Mouse (Mus musculus): ENCODE data around the gene Tmem189. TPM values are rescaled to one million over a fixed set of nuclear protein-coding genes. Genes with fewer than 3 reads are reported as not detected.
A peak's percentile ranks its signal among the peaks of the same experiment; 100 is the strongest.

Gene Tmem189
- total RNA-seq, 2 experiments from 2014 or later, result 43.3 to 44.4 TPM

GRCm38 (mm10) chr2:167597492-167598186 lies 92.0 kb downstream of the Tmem189 start:
- DNase-seq (ENCODE audit: low spot score in 2 of 2), result no peak

GRCm38 (mm10) chr2:167596726-167597491 lies 92.7 kb downstream of the Tmem189 start:
- no peak for DNase-seq (ENCODE audit: low spot score in 2 of 2)

GRCm38 (mm10) chr2:167596262-167596661 lies 93.4 kb downstream of the Tmem189 start:
- no peak for DNase-seq (ENCODE audit: low spot score in 2 of 2)

- DNase-seq (ENCODE audit: low spot score in 2 of 2), result no peak
Observed at GRCm38 (mm10) chr2:167595761-167596171, 93.9 kb downstream of the Tmem189 start.

GRCm38 (mm10) chr2:167594444-167594934 lies 95.1 kb downstream of the Tmem189 start:
- peak; percentile 23 to 27 for DNase-seq (ENCODE audit: low spot score in 2 of 2)

GRCm38 (mm10) chr2:167593551-167594250 lies 95.9 kb downstream of the Tmem189 start:
- no peak for DNase-seq (ENCODE audit: low spot score in 2 of 2)

Small RNAs within 50 kb of the gene (microRNA-seq; reads per million reads assigned to microRNA genes)
- gene Gm22355, result 0 reads per million in 2 experiments

Other genes starting within 250 kb of the Tmem189 start
- 10 to 100 TPM; 57.9 to 58.9 TPM for gene Rnf114, start 197.2 kb downstream of the Tmem189 start, total RNA-seq (2021)
- gene Spata2, start 196.9 kb downstream of the Tmem189 start, total RNA-seq (2021), result 10 to 100 TPM; 76.0 to 84.0 TPM
- 1 to 10 TPM; 1.1 to 1.2 TPM for gene Snai1, start 151.6 kb downstream of the Tmem189 start, total RNA-seq (2021)
- 100 to 1,000 TPM; 259 to 266 TPM for gene Ube2v1, start 57.7 kb downstream of the Tmem189 start, total RNA-seq (2021)
- 10 to 100 TPM; 32.2 to 33.5 TPM for gene Gm20431, start 28.3 kb downstream of the Tmem189 start, total RNA-seq (2021)
- gene Cebpb, start 907 bp downstream of the Tmem189 start, total RNA-seq (2021), result 10 to 100 TPM; 15.9 to 17.3 TPM
- gene Ptpn1, start 242.2 kb upstream of the Tmem189 start, total RNA-seq (2021), result 10 to 100 TPM; 60.8 to 62.7 TPM